Mouse (Mus musculus): ENCODE measurements around the gene Optc. TPM values are rescaled to one million over a fixed set of nuclear protein-coding genes. Genes with fewer than 3 reads are reported as not detected.

The Optc gene
- polyA plus RNA-seq, 1 experiment from 2014 or later: 4.0 TPM

Other genes with a start within 250 kb of the Optc start
- not detected in 2 replicates for gene Zbed6, start 247.1 kb downstream of the Optc start, polyA plus RNA-seq (2015; fragmentation: Nextera tagmentation; extraction: Ambion mirVana)
- gene Gm38394, start 246.7 kb downstream of the Optc start, polyA plus RNA-seq (2015; fragmentation: Nextera tagmentation; extraction: Ambion mirVana): 2.1 and 2.3 TPM in 2 replicates
- gene Lax1, start 217.9 kb downstream of the Optc start, polyA plus RNA-seq (2015; fragmentation: Nextera tagmentation; extraction: Ambion mirVana): 0.06 TPM in 1 of 2 replicates, not detected in the other
- 13.6 and 14.7 TPM in 2 replicates for gene Atp2b4, start 107.0 kb downstream of the Optc start, polyA plus RNA-seq (2015; fragmentation: Nextera tagmentation; extraction: Ambion mirVana)
- gene Prelp, start 13.4 kb upstream of the Optc start, polyA plus RNA-seq (2015; fragmentation: Nextera tagmentation; extraction: Ambion mirVana): 12.0 and 17.0 TPM in 2 replicates
- 11.8 and 24.0 TPM in 2 replicates for gene Fmod, start 129.3 kb upstream of the Optc start, polyA plus RNA-seq (2015; fragmentation: Nextera tagmentation; extraction: Ambion mirVana)
- 28.0 and 28.5 TPM in 2 replicates for gene Btg2, start 171.1 kb upstream of the Optc start, polyA plus RNA-seq (2015; fragmentation: Nextera tagmentation; extraction: Ambion mirVana)
- gene Chit1, start 203.2 kb upstream of the Optc start, polyA plus RNA-seq (2015; fragmentation: Nextera tagmentation; extraction: Ambion mirVana): 0.15 and 0.73 TPM in 2 replicates

Data from hindbrain, embryonic 16.5 days (tissue).